Mouse (Mus musculus): Measurements from ENCODE around the gene Fbxw22. TPM values are rescaled to one million over a fixed set of nuclear protein-coding genes. Genes with fewer than 3 reads are reported as not detected.
"Not testable (repeated sequence)": the region's sequence is repeated elsewhere in the genome, so short reads cannot be mapped to it uniquely, and the experiment has no call there.

Gene Fbxw22
- total RNA-seq (2021), result not detected
- long read RNA-seq, experiment 1, result 0 reads
- long read RNA-seq, experiment 2, result 0 reads

DNA sequence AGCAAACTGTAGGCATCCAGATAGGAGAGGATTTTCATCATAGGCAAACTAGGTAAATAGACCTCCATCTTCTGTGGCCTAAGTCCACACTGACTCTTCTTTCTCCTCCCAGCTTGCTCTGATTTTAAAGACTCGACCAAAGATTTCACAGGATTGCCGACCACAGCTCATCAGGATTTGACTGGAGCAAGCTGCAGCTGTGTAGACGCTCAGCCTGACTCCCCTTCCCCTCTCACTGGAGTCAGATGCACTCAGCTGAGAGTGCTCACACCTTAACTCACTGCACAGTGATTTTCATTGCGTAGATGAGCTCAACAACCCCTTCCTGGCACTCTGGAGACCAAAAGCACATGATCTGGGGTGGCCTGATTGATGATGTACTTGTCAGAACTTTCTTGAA, at the start of gene Fbxw22:
Fbxw22 (minus strand) TSS at position 101 of the 400 bp plus-strand sequence.
- intact Hi-C loops (cut with DNase I); DNase-seq (ENCODE audit: low spot score in 2 of 2): not testable (repeated sequence)

DNA sequence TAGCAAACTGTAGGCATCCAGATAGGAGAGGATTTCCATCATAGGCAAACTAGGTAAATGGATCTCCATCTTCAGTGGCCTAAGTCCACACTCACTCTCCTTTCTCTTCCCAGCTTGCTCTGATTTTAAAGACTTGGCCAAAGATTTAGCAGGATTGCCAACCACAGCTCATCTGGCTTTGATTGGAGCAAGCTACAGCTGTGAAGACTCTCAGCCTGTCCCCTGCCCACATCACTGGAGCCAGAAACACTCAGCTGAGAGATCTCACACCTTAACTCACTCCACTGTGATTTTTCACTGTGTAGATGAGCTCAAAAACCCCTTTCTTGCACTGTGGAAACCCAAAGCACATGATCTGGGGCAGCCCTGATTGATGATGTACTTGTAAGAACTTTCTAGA, 44.9 kb upstream of the Fbxw22 start, which contains the start of gene Fbxw16:
Fbxw16 (minus strand) TSS at position 101 of the 400 bp plus-strand sequence.
- intact Hi-C loops (cut with DNase I), result no loop called here
- no peak for DNase-seq (ENCODE audit: low spot score in 2 of 2)

DNA sequence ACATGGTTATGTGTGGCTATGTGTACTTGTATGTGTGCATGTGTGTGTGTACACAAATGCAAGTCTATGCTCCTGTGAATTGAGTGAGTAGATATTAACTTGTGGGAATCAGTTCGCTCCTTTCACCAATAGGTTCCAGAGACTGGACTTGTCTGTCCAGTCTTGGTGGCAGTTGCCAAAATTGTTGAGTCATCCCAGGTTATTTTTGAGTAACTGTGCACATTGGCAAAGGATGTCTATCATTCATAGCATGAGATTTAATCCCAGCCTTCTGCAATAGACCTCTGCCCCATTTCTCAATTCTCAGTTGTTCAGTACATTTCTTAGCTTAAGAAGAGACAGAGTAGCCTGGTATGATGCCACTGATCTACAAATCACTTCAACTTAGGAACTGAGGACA, 28.9 kb upstream of the Fbxw22 start:
- DNase-seq (ENCODE audit: low spot score in 2 of 2), result no peak

DNA sequence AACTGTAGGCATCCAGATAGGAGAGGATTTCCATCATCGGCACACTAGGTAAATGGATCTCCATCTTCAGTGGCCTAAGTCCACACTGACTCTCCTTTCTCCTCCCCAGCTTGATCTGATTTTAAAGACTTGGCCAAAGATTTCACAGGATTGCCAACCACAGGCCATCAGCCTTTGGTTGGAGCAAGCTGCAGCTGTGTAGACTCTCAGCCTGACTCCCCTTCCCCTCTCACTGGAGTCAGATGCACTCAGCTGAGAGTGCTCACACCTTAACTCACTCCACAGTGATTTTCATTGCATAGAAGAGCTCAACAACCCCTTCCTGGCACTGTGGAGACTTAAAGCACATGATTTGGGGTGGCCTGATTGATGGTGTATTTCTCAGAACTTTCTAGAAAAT, 64.5 kb downstream of the Fbxw22 start, which contains the start of gene Fbxw28:
Fbxw28 (minus strand) TSS at position 101 of the 400 bp plus-strand sequence.
- intact Hi-C loops (cut with DNase I); DNase-seq (ENCODE audit: low spot score in 2 of 2): not testable (repeated sequence)

More for the DNA sequence above, 28.9 kb upstream of the Fbxw22 start:
- intact Hi-C loops (cut with DNase I), result no loop called here

Other genes starting within 250 kb of the Fbxw22 start
- gene Fbxw21, start 242.3 kb downstream of the Fbxw22 start, total RNA-seq (2021), result not detected
- not detected for gene Fbxw13, start 208.3 kb downstream of the Fbxw22 start, total RNA-seq (2021)
- not detected for gene Fbxw20, start 169.5 kb downstream of the Fbxw22 start, total RNA-seq (2021)
- not detected for gene Fbxw14, start 116.6 kb downstream of the Fbxw22 start, total RNA-seq (2021)
- gene Fbxw28, start 64.6 kb downstream of the Fbxw22 start, total RNA-seq (2021), result not detected
- not detected for gene Fbxw16, start 44.8 kb upstream of the Fbxw22 start, total RNA-seq (2021)
- not detected for gene Fbxw19, start 91.6 kb upstream of the Fbxw22 start, total RNA-seq (2021)
- gene Fbxw15, start 164.0 kb upstream of the Fbxw22 start, total RNA-seq (2021), result not detected
- not detected for gene Fbxw24, start 221.8 kb upstream of the Fbxw22 start, total RNA-seq (2021)

All from left cerebral cortex, postnatal 14 days (tissue).